Mouse (Mus musculus) liver, embryonic 13.5 days (tissue): ENCODE measurements at regions not wholly inside any gene's neighbourhood (a gene's known extent, or its start where the extent isn't known, plus 50 kb on each side); places are given as distances from the start of the nearest gene placed in this dataset.

ENCODE experiments used
- ATAC-seq: fragments of 200-750 bp; cut with Nextera tagmentation; 2 replicates; pipeline ENCODE4 v1.8.0; 2017; ENCODE audit warnings: low read depth, mild to moderate bottlenecking, moderate number of reproducible peaks, moderate library complexity
- DNase-seq: peaks from one replicate; pipeline ENCODE4 v3.0.0; 2022
- H3K27ac ChIP-seq: fragments of 300-500 bp; sonication (generic); 2 replicates; pipeline ENCODE4 v1.5.1; 2015; ENCODE audit warnings: moderate library complexity, mild to moderate bottlenecking, inconsistent platforms
- H3K27me3 ChIP-seq: fragments of 300-500 bp; sonication (generic); 2 replicates; pipeline ENCODE4 v1.6.1; 2015; ENCODE audit warnings: mild to moderate bottlenecking, inconsistent platforms
- H3K36me3 ChIP-seq: fragments of 300-500 bp; sonication (generic); 2 replicates; pipeline ENCODE4 v1.6.1; 2015; ENCODE audit warnings: mild to moderate bottlenecking, inconsistent platforms
- H3K4me1 ChIP-seq: fragments of 300-500 bp; sonication (generic); replicated peaks from 2 replicates; pipeline ENCODE4 v1.6.1; 2015; ENCODE audit warnings: inconsistent platforms
- H3K4me2 ChIP-seq: fragments of 300-500 bp; sonication (generic); 2 replicates; pipeline ENCODE4 v1.6.1; 2015; ENCODE audit warnings: inconsistent platforms, mild to moderate bottlenecking, moderate library complexity
- H3K4me3 ChIP-seq: fragments of 300-500 bp; sonication (generic); replicated peaks from 2 replicates; pipeline ENCODE4 v1.5.1; 2015; ENCODE audit warnings: mild to moderate bottlenecking, inconsistent platforms
- H3K9ac ChIP-seq: fragments of 300-500 bp; sonication (generic); 2 replicates; pipeline ENCODE4 v1.6.1; 2015; ENCODE audit warnings: mild to moderate bottlenecking, inconsistent platforms
- H3K9me3 ChIP-seq: fragments of 300-500 bp; sonication (generic); replicated peaks from 2 replicates; pipeline ENCODE4 v1.6.1; 2016; ENCODE audit warnings: inconsistent platforms
- WGBS: fragments of 180-500 bp; shearing (Covaris S2); methylation state at CpG from one replicate; pipeline ENCODE4 v1.1.7; 2015; ENCODE audit not compliant: insufficient replicate concordance; 5-methylcytosine and 5-hydroxymethylcytosine counted together

- 62% methylated on average over 7 of the region's 7 CpGs for WGBS
- no peaks in the 10 kb centered on the region for H3K9me3 ChIP-seq
- no peak for ATAC-seq
- no peak overlapping the region for H3K4me2 ChIP-seq
- no peak for DNase-seq
- no peak overlapping the region for H3K4me3 ChIP-seq
- H3K9ac ChIP-seq, result no peak overlapping the region
- no peaks in the 10 kb centered on the region for H3K4me1 ChIP-seq
- no peaks in the 10 kb centered on the region for H3K36me3 ChIP-seq
- H3K27me3 ChIP-seq, result no peaks in the 10 kb centered on the region
- no peak overlapping the region for H3K27ac ChIP-seq
These were observed 134.8 kb upstream of the Runx1 start for GRCm38 (mm10) chr16:92960740-92961139.

- WGBS, result 63% methylated on average over 8 of the region's 8 CpGs
These were observed 133.0 kb upstream of the Runx1 start for GRCm38 (mm10) chr16:92958967-92959366.

DNA sequence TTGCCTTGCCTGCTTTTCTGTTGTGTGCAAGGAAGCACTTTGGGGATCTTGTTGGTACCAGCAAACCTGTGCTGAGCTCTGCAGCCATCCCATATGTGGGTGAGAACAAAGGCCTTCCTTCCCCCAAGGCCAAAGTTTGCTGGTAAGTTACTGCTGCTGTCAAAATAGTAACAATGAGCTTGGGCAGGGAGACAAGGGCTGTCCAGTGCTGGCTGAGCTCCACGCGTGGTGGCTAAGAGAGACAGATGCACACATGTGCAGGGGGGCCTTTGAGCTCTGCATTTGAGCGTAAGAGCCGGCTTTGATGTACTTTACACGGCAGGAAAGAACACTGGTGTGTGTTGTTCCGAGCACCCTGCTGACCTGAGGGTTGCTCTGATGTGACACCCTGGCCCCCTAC lies 132.2 kb upstream of the Runx1 start:
- DNase-seq (no peak), ATAC-seq (no peak)
- Histone ChIP-seq H3K4me1 (no peaks in the 10 kb centered on the region), H3K36me3 (no peaks in the 10 kb centered on the region), H3K9me3 (no peaks in the 10 kb centered on the region), H3K4me2 (no peak overlapping the region), H3K4me3 (no peak overlapping the region), H3K27me3 (no peaks in the 10 kb centered on the region; the same call in 1 of the 2 replicates), H3K27ac (no peak overlapping the region), H3K9ac (no peak overlapping the region)
- WGBS, result 71% methylated on average over 6 of the region's 6 CpGs

More at GRCm38 (mm10) chr16:92958967-92959366, 133.0 kb upstream of the Runx1 start:
- Histone ChIP-seq H3K4me3 (no peak overlapping the region), H3K9ac (no peak overlapping the region), H3K36me3 (no peaks in the 10 kb centered on the region), H3K4me2 (no peak overlapping the region), H3K9me3 (no peaks in the 10 kb centered on the region), H3K27ac (no peak overlapping the region), H3K27me3 (no peaks in the 10 kb centered on the region; the same call in 1 of the 2 replicates), H3K4me1 (no peaks in the 10 kb centered on the region)
- ATAC-seq, result no peak
- DNase-seq, result no peak

DNA sequence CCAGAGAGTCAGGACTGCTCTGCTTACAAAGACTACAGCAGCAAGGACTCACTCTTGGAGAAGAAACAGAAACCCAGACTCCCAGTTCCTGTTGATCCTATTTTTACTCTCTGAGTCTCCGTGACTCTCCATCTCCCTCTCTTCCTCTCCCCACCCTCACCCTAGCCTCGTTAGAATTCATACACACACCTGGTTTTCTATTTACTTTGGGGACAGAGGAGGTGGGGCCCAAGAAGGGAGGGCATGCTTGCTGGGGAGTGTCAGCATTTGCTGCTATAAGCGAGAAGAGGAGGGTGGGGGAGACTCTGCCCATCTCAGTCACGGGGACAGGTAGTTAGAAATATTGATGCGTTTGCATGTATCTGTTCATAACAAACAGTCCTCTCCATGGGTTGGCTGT lies 129.6 kb upstream of the Runx1 start:
- H3K4me1 ChIP-seq, result no peaks in the 10 kb centered on the region
- WGBS, result 42% methylated on average over 5 of the region's 5 CpGs
- H3K36me3 ChIP-seq, result no peaks in the 10 kb centered on the region
- no peak overlapping the region for H3K4me2 ChIP-seq
- no peak overlapping the region for H3K27ac ChIP-seq
- H3K4me3 ChIP-seq, result no peak overlapping the region
- no peak for DNase-seq
- H3K9me3 ChIP-seq, result no peaks in the 10 kb centered on the region
- no peak overlapping the region for H3K9ac ChIP-seq
- H3K27me3 ChIP-seq, result no peaks in the 10 kb centered on the region; the same call in 1 of the 2 replicates
- no peak for ATAC-seq

DNA sequence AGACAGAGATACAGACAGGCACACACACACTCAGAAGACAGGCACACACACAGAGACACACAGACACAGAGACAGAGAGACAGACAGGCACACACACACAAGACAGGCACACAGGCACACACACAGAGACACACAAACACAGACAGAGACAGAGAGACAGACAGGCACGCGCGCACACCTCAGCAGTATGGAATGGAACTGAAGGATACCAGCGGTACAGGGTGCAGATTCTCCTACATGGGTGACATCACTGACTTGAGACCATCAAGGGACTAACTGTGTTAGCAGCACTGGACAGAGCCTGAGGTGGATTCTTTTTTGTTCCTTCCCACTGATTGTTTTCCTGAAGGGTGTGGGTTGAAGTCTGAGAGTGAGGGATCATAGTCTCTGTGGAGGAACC lies 129.1 kb upstream of the Runx1 start:
- Histone ChIP-seq H3K36me3 (no peaks in the 10 kb centered on the region), H3K4me2 (no peak overlapping the region), H3K4me1 (no peaks in the 10 kb centered on the region)

DNA sequence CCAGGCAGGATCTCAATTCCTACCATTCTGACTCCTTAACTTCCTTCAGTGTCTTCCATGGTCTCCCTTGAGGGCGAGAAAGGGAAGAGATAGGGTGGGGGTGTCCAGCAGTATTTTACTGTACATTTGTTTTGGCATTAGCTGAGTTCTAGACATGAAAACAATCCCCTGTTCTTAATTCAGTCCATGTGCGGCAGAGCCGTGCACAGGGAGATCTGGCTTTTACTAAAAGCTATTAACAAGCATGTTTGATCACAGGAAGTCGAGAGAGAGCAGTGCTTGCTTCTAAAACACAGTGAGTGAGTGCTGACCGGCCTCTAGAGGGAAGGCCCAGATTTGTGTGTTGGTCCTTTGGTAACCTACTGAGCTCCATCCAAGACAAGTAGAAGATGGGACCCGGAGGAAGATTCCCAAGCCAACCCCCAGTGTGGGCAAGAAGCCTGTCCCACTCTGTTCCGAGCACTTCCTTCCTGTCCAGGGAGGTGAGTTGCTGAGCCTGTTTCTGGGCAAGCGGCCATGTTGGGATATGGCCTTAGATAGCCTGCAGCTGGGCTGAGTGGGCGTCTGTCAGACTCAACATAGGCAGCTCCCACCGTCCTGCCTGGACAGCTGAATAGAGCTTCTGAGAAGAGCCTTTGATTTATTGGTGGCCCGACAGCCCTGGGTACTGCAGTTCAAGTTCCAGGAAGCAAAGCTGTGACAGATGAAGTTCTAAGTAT lies 128.1 kb upstream of the Runx1 start:
- H3K9me3 ChIP-seq, result no peaks in the 10 kb centered on the region
- H3K4me1 ChIP-seq, result no peaks in the 10 kb centered on the region
- no peak overlapping the region for H3K4me2 ChIP-seq
- no peak overlapping the region for H3K9ac ChIP-seq
- no peak overlapping the region for H3K4me3 ChIP-seq
- no peak for ATAC-seq
- no peak for DNase-seq
- WGBS, result 49% methylated on average over 11 of the region's 11 CpGs
- no peaks in the 10 kb centered on the region for H3K36me3 ChIP-seq
- H3K27me3 ChIP-seq, result no peaks in the 10 kb centered on the region; the same call in 1 of the 2 replicates
- no peak overlapping the region for H3K27ac ChIP-seq

More for the DNA sequence above, 129.1 kb upstream of the Runx1 start:
- ATAC-seq (no peak), DNase-seq (no peak)
- Histone ChIP-seq H3K9me3 (no peaks in the 10 kb centered on the region), H3K27me3 (no peaks in the 10 kb centered on the region; the same call in 1 of the 2 replicates), H3K9ac (no peak overlapping the region), H3K4me3 (no peak overlapping the region), H3K27ac (no peak overlapping the region)
- 87% methylated on average over 4 of the region's 4 CpGs for WGBS

DNA sequence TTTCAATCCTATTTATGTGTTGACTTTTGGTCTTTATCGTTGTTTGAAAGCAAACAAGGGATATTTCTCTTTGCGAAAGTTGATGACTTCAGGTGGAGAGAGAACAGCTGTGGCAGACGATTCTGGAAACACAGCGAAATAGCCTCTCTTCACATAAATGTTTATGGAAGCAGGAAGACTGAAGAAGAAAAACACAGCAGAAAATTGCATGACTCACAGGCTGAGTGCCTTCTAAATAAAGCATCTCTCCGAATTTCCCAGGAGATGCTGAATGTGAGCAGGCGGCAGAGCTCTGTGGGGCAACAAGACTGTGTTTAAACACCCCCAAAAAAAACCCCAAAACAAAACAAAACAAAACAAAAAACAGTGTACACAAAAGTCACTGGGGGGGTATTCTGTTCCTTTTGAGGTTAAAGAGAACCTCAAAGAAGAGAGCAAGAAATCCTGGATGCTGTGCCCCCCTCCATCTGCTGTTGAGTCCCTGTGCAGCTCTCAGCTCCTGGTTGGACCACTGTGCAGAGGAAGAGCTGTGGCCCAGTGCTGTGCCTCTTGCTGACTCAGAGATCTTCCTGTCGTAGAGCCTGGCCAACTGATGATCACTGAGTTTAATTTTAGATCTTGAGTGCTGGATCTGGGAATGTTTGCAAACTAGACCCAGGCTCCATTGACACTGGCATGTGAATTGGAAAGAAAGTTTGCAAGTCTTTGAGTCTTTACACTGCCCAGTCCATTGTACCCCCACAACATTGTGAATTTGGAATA lies 126.6 kb upstream of the Runx1 start:
- ATAC-seq, result no peak
- WGBS, result 57% methylated on average over 7 of the region's 7 CpGs

DNA sequence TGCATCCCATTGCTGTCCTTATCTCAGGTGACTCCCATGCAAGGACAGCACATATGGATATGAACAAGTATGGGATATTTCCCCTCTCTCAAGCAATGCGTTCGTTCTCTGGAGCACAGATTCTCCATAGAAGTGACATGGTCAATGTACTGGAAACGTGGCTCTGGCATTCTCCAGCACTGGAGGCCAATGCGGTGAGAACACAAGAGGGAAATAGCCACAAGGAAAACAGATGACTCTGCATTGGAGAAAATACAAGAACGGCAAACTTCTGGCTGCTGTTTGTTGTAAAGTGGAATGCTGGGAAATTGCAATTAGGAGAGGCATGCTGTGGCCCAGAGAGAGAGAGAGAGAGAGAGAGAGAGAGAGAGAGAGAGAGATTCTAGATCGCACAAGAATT lies 125.6 kb upstream of the Runx1 start:
- no peaks in the 10 kb centered on the region for H3K36me3 ChIP-seq
- no peak overlapping the region for H3K9ac ChIP-seq
- H3K27ac ChIP-seq, result no peak overlapping the region
- no peak overlapping the region for H3K4me2 ChIP-seq
- no peaks in the 10 kb centered on the region; the same call in 1 of the 2 replicates for H3K27me3 ChIP-seq
- DNase-seq, result no peak
- no peak for ATAC-seq
- no peak overlapping the region for H3K4me3 ChIP-seq
- WGBS, result 78% methylated on average over 6 of the region's 6 CpGs
- no peaks in the 10 kb centered on the region for H3K4me1 ChIP-seq
- H3K9me3 ChIP-seq, result no peaks in the 10 kb centered on the region

More for the DNA sequence above, 126.6 kb upstream of the Runx1 start:
- Histone ChIP-seq H3K9ac (no peak overlapping the region), H3K27ac (no peak overlapping the region), H3K36me3 (no peaks in the 10 kb centered on the region), H3K4me2 (no peak overlapping the region), H3K27me3 (no peaks in the 10 kb centered on the region; the same call in 1 of the 2 replicates), H3K4me1 (no peaks in the 10 kb centered on the region), H3K4me3 (no peak overlapping the region), H3K9me3 (no peaks in the 10 kb centered on the region)
- no peak for DNase-seq

DNA sequence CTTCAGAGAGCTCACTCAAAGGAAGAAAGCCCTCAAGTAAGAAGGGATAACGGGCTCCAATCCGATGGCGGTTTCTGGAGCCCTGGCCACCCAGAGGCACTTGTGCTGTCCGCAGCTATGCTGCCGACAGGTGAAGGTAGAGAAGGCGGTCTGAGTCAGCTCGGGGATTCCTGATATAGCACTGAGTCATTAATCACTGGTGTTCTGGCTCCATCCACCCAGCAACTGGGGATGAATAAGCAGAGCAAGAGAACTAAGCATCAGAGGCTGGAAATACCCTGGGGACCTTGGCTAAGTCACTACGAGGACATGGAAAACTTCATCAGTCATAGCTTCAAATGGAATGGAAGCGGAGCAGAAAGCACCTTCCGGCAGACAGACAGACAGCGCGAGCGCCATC lies 122.5 kb upstream of the Runx1 start:
- DNase-seq (no peak), ATAC-seq (no peak)
- H3K27ac ChIP-seq, result no peak overlapping the region
- no peaks in the 10 kb centered on the region for H3K4me1 ChIP-seq
- H3K9ac ChIP-seq, result no peak overlapping the region
- H3K4me2 ChIP-seq, result no peak overlapping the region
- H3K4me3 ChIP-seq, result no peak overlapping the region
- H3K9me3 ChIP-seq, result no peaks in the 10 kb centered on the region
- 0 out of 2 replicates have a peak, but pooled peaks cover 4% of the 10 kb centered on the region for H3K27me3 ChIP-seq
- H3K36me3 ChIP-seq, result no peaks in the 10 kb centered on the region
- 77% methylated on average over 13 of the region's 13 CpGs for WGBS

GRCm38 (mm10) chr16:92946554-92946953 lies 120.6 kb upstream of the Runx1 start:
- Histone ChIP-seq H3K4me3 (no peak overlapping the region), H3K36me3 (no peaks in the 10 kb centered on the region), H3K9ac (no peak overlapping the region), H3K27me3 (peaks cover 5% of the 10 kb centered on the region; the same call in 1 of the 2 replicates), H3K4me2 (no peak overlapping the region), H3K4me1 (no peaks in the 10 kb centered on the region), H3K27ac (no peak overlapping the region), H3K9me3 (no peaks in the 10 kb centered on the region)
- 40% methylated on average over 4 of the region's 4 CpGs for WGBS
- no peak for ATAC-seq
- no peak for DNase-seq

- no peaks in the 10 kb centered on the region for H3K4me1 ChIP-seq
- H3K9ac ChIP-seq, result no peak overlapping the region
- ATAC-seq, result no peak
- no peak overlapping the region for H3K27ac ChIP-seq
- no peak overlapping the region for H3K4me2 ChIP-seq
- peaks cover 12% of the 10 kb centered on the region; the same call in 1 of the 2 replicates for H3K27me3 ChIP-seq
- no peak for DNase-seq
- H3K9me3 ChIP-seq, result no peaks in the 10 kb centered on the region
- 34% methylated on average over 2 of the region's 2 CpGs for WGBS
- H3K36me3 ChIP-seq, result no peaks in the 10 kb centered on the region
- no peak overlapping the region for H3K4me3 ChIP-seq
These were observed 118.0 kb upstream of the Runx1 start for GRCm38 (mm10) chr16:92943901-92944300.
